Mouse (Mus musculus): ENCODE data around the gene Gabbr1.

- no peak for TF ChIP-seq POLR2A (IDR thresholded peaks at IDR 0.05; ENCODE audit: low read depth, low read length)
- no peak for TF ChIP-seq CTCF (IDR thresholded peaks at IDR 0.05; ENCODE audit: extremely low read depth, insufficient read depth, insufficient read length, insufficient replicate concordance)
Measured at GRCm38 (mm10) chr17:37072730-37073276, 27.0 kb downstream of the Gabbr1 start.

Measured in spleen, adult 2 months (tissue).